Mouse (Mus musculus) heart, embryonic 14.5 days (tissue): Measurements from ENCODE around the gene Cnot6l. TPM values are rescaled to one million over a fixed set of nuclear protein-coding genes. Genes with fewer than 3 reads are reported as not detected.

Experiments used
- ATAC-seq: fragments of 200-750 bp; cut with Nextera tagmentation; 2 replicates; pipeline ENCODE4 v1.8.0; 2017; ENCODE audit warnings: low read depth, moderate TSS enrichment; ENCODE audit not compliant: insufficient number of reproducible peaks, insufficient read depth, low FRiP score
- H3K27ac ChIP-seq, 2 experiments: fragments of 200-500 bp in 1 of 2; fragments of 300-500 bp in 1 of 2; sonication (generic) in 1 of 2; replicated peaks in 1 of 2; 2 replicates each; pipeline ENCODE4 v1.5.1; 2012 to 2014; ENCODE audit warnings: low read depth in 2 of 2, low read length in 2 of 2, control low read depth in 1 of 2, mild to moderate bottlenecking in 1 of 2, mixed read lengths in 1 of 2; ENCODE audit not compliant: control insufficient read depth in 1 of 2, insufficient read depth in 1 of 2
- H3K27me3 ChIP-seq: fragments of 300-500 bp; sonication (generic); 2 replicates; pipeline ENCODE4 v1.6.1; 2014; ENCODE audit warnings: mild to moderate bottlenecking, low read length, control low read depth; ENCODE audit not compliant: control insufficient read depth, insufficient read depth
- H3K36me3 ChIP-seq: fragments of 300-500 bp; sonication (generic); 2 replicates; pipeline ENCODE4 v1.6.1; 2014; ENCODE audit warnings: mild to moderate bottlenecking, control low read depth, low read length, mixed read lengths; ENCODE audit not compliant: control insufficient read depth, insufficient read depth
- H3K4me1 ChIP-seq, 2 experiments: fragments of 200-500 bp in 1 of 2; fragments of 300-500 bp in 1 of 2; sonication (generic) in 1 of 2; 2 replicates each; pipeline ENCODE4 v1.6.1; 2012 to 2014; ENCODE audit warnings: low read length in 2 of 2, control low read depth in 1 of 2, mixed read lengths in 1 of 2; ENCODE audit not compliant: control insufficient read depth in 2 of 2, insufficient read depth in 2 of 2
- H3K4me2 ChIP-seq: fragments of 300-500 bp; sonication (generic); 2 replicates; pipeline ENCODE4 v1.6.1; 2014; ENCODE audit warnings: mild to moderate bottlenecking, low read length
- H3K4me3 ChIP-seq, 2 experiments: fragments of 200-500 bp in 1 of 2; fragments of 300-500 bp in 1 of 2; sonication (generic) in 1 of 2; 2 replicates each; pipeline ENCODE4 v1.5.1; 2012 to 2014; ENCODE audit warnings: low read length in 2 of 2, mild to moderate bottlenecking in 2 of 2, control low read depth in 1 of 2, low read depth in 1 of 2, moderate library complexity in 1 of 2; ENCODE audit not compliant: control insufficient read depth in 1 of 2, insufficient read depth in 1 of 2
- H3K9ac ChIP-seq: fragments of 300-500 bp; sonication (generic); 2 replicates; pipeline ENCODE4 v1.6.1; 2014; ENCODE audit warnings: mild to moderate bottlenecking, low read length
- H3K9me3 ChIP-seq: fragments of 300-500 bp; sonication (generic); 2 replicates; pipeline ENCODE4 v1.6.1; 2016; ENCODE audit warnings: low read length, control low read depth; ENCODE audit not compliant: control insufficient read depth
- WGBS: fragments of 180-500 bp; shearing (Covaris S2); extraction: QIAGEN DNeasy Blood & Tissue Kit; methylation state at CpG from one replicate; pipeline ENCODE4 v1.1.7; 2014; 5-methylcytosine and 5-hydroxymethylcytosine counted together
- polyA plus RNA-seq: library from polyadenylated mRNA; unstranded; fragments of >200 nt; fragmentation: Nextera tagmentation; extraction: Ambion mirVana; gene quantifications from 2 replicates; pipeline ENCODE4 v1.2.1, GENCODE M21; 2014

The Cnot6l gene
- polyA plus RNA-seq, 1 experiment from 2014 or later: 23.9 TPM

- Histone ChIP-seq H3K36me3 (no peaks in the 10 kb centered on the region), H3K4me2 (no peak overlapping the region), H3K27ac (no peak overlapping the region), H3K9me3 (no peaks in the 10 kb centered on the region), H3K4me1 (no peaks in the 10 kb centered on the region), H3K4me3 (no peak overlapping the region), H3K27me3 (no peaks in the 10 kb centered on the region), H3K9ac (no peak overlapping the region)
- ATAC-seq: no peak
- WGBS: 62% methylated on average over 3 of the region's 3 CpGs
These were observed 36.3 kb upstream of the Cnot6l start for GRCm38 (mm10) chr5:96200269-96200668.

- H3K27ac ChIP-seq: no peak overlapping the region
- H3K9ac ChIP-seq: no peak overlapping the region
- H3K4me3 ChIP-seq: no peak overlapping the region
- H3K4me2 ChIP-seq: no peak overlapping the region
- no peaks in the 10 kb centered on the region for H3K27me3 ChIP-seq
- H3K36me3 ChIP-seq: no peaks in the 10 kb centered on the region
- no peak for ATAC-seq
- 79% methylated on average over 6 of the region's 6 CpGs for WGBS
- no peaks in the 10 kb centered on the region for H3K9me3 ChIP-seq
- no peaks in the 10 kb centered on the region for H3K4me1 ChIP-seq
These were observed 34.3 kb upstream of the Cnot6l start for GRCm38 (mm10) chr5:96198271-96198670.

DNA sequence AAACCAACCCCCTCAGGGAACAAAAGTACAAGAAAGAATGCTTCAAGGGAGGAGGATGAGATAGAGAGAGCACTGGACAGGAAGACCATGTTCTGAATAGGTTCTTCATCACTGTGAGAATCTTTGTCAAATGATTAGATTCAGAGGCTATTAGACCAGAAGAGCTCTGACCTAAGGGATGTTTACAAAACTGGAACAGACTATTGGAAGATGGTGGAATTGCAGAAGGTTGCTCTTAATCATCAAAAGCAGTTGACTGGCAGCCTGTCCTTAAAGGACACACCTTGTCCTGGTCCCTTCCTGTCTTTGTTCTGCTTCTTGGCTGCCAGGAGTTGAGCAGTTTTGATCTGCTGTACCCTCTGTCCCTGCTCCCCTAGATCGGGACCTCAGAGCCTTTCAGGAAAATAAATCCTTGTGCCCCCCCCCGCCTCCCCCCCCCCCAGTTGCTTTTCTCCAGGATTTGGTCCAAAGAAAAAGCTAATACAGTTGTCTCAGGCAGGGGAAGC is 32.6 kb upstream of the Cnot6l start:
- Histone ChIP-seq H3K27ac (no peak overlapping the region), H3K4me1 (no peaks in the 10 kb centered on the region)
- WGBS: 46% methylated on average over 2 of the region's 2 CpGs

DNA sequence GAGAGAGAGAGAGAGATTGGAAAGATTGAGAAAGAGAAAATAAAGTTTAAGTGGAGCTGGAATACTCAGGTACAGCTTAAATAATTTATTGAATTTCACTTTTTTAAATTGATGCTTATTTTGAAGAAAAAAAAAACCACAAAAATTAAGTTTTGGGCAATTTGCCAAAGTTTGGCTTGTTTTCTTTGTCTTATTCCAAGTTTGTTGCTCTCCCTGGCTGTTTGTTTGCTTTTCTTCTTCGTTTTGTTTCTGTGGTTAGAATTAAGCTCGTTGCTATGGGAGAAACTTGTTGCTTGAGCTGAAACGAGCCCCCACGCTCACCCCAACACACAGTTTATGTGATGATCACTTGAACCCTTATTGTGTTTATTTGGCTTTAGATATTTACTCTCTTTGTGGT is 27.3 kb upstream of the Cnot6l start:
- H3K27ac ChIP-seq: no peak overlapping the region
- H3K4me3 ChIP-seq: no peak overlapping the region
- no peak for ATAC-seq
- H3K9me3 ChIP-seq: no peaks in the 10 kb centered on the region
- H3K36me3 ChIP-seq: no peaks in the 10 kb centered on the region
- no peaks in the 10 kb centered on the region for H3K27me3 ChIP-seq
- no peaks in the 10 kb centered on the region for H3K4me1 ChIP-seq
- no peak overlapping the region for H3K9ac ChIP-seq
- no peak overlapping the region for H3K4me2 ChIP-seq
- WGBS: 62% methylated on average over 4 of the region's 4 CpGs

More for the DNA sequence above, 32.6 kb upstream of the Cnot6l start:
- Histone ChIP-seq H3K27me3 (no peaks in the 10 kb centered on the region), H3K9ac (no peak overlapping the region), H3K4me3 (no peak overlapping the region), H3K9me3 (no peaks in the 10 kb centered on the region), H3K36me3 (no peaks in the 10 kb centered on the region), H3K4me2 (no peak overlapping the region)
- ATAC-seq: no peak

- H3K9ac ChIP-seq: no peak overlapping the region
- no peak for ATAC-seq
- 100% methylated on average over 1 of the region's 1 CpGs for WGBS
These were observed 25.8 kb upstream of the Cnot6l start for GRCm38 (mm10) chr5:96189761-96190160.

DNA sequence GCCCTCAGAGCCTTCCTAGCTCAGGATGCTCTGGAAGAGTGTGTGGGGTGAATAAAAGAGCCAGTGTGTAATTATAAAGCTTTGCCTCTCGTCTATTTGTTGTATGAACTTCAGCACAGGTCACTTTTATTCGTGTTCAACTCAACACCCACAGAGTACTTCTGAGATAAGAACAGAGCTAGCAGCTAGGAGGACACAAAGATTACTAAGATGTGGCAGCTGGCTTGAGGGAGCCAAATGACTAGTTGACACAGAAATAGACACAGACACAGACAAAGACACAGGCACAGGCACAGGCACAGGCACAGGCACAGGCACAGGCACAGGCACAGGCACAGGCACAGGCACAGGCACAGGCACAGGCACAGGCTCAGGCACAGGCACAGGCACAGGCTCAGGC is 20.0 kb upstream of the Cnot6l start:
- Histone ChIP-seq H3K36me3 (no peaks in the 10 kb centered on the region), H3K9ac (no peak overlapping the region), H3K27ac (no peak overlapping the region), H3K4me3 (no peak overlapping the region), H3K9me3 (no peaks in the 10 kb centered on the region), H3K4me1 (peaks cover 0 to 7% of the 10 kb centered on the region in 2 experiments; a peak in 1 of 4 replicates), H3K27me3 (no peaks in the 10 kb centered on the region), H3K4me2 (no peak overlapping the region)
- WGBS: 10% methylated on average over 2 of the region's 2 CpGs
- peak; percentile 59; the same call in 1 of the 2 replicates for ATAC-seq

More at GRCm38 (mm10) chr5:96189761-96190160, 25.8 kb upstream of the Cnot6l start:
- H3K27ac ChIP-seq: no peak overlapping the region
- no peaks in the 10 kb centered on the region for H3K9me3 ChIP-seq
- H3K4me1 ChIP-seq: no peaks in the 10 kb centered on the region
- H3K36me3 ChIP-seq: no peaks in the 10 kb centered on the region
- H3K27me3 ChIP-seq: no peaks in the 10 kb centered on the region
- no peak overlapping the region for H3K4me2 ChIP-seq
- no peak overlapping the region for H3K4me3 ChIP-seq

DNA sequence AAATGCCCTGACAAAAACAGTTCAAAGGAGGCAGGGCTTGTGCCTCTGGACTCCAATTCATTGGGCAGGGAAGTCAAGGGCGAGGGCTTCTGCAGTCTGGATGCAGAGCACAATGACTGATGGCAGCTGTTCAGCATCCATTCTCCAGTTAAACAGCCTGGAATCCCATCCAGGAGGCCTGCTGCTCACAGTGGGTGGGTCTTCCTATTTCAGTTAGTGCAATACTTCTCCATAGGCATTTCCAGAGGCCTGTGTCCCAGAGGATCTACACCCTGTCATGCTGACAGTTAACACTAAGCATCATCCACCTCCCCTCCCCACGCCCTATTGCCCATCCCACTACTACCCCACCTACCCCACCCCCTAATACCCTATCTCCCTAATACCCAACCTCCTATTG is 19.2 kb upstream of the Cnot6l start:
- Histone ChIP-seq H3K4me3 (no peak overlapping the region), H3K27me3 (no peaks in the 10 kb centered on the region), H3K4me2 (no peak overlapping the region), H3K27ac (no peak overlapping the region), H3K4me1 (peaks cover 0 to 7% of the 10 kb centered on the region in 2 experiments; a peak in 1 of 4 replicates), H3K9ac (no peak overlapping the region), H3K9me3 (no peaks in the 10 kb centered on the region), H3K36me3 (no peaks in the 10 kb centered on the region)
- ATAC-seq: no peak
- WGBS: 78% methylated on average over 2 of the region's 2 CpGs

GRCm38 (mm10) chr5:96176879-96177358 is 12.9 kb upstream of the Cnot6l start:
- WGBS: 63% methylated on average over 11 of the region's 11 CpGs
- no peaks in the 10 kb centered on the region for H3K4me1 ChIP-seq
- no peaks in the 10 kb centered on the region for H3K27me3 ChIP-seq
- no peaks in the 10 kb centered on the region for H3K36me3 ChIP-seq
- no peak overlapping the region for H3K9ac ChIP-seq
- no peaks in the 10 kb centered on the region for H3K9me3 ChIP-seq
- no peak for ATAC-seq
- no peak overlapping the region for H3K4me2 ChIP-seq
- H3K4me3 ChIP-seq: no peak overlapping the region
- no peak overlapping the region for H3K27ac ChIP-seq
